Mouse (Mus musculus): Measurements from ENCODE around the gene Pde8a.

Pde8a gene

GRCm38 (mm10) chr7:81211760-81212159 lies 1.6 kb upstream of the Pde8a start:
- no peak for DNase-seq

GRCm38 (mm10) chr7:81212261-81212681 lies 1.1 kb upstream of the Pde8a start:
- DNase-seq, result no peak

GRCm38 (mm10) chr7:81212697-81213346 lies 574 bp upstream of the Pde8a start:
- DNase-seq, result peak; percentile 41

- no peak for DNase-seq
Observed at GRCm38 (mm10) chr7:81214153-81214907, 934 bp downstream of the Pde8a start.

GRCm38 (mm10) chr7:81215950-81216349 lies 2.6 kb downstream of the Pde8a start:
- no peak for DNase-seq

- DNase-seq, result no peak
Observed at GRCm38 (mm10) chr7:81219321-81219720, 5.9 kb downstream of the Pde8a start.

GRCm38 (mm10) chr7:81220381-81220780 lies 7.0 kb downstream of the Pde8a start:
- no peak for DNase-seq

- DNase-seq, result no peak
Observed at GRCm38 (mm10) chr7:81224260-81224659, 10.9 kb downstream of the Pde8a start.

GRCm38 (mm10) chr7:81230091-81230792 lies 16.8 kb downstream of the Pde8a start:
- no peak for DNase-seq

- DNase-seq, result no peak
Observed at GRCm38 (mm10) chr7:81232674-81233073, 19.3 kb downstream of the Pde8a start.

GRCm38 (mm10) chr7:81235117-81235516 lies 21.7 kb downstream of the Pde8a start:
- DNase-seq, result no peak

GRCm38 (mm10) chr7:81235600-81236223 lies 22.3 kb downstream of the Pde8a start:
- DNase-seq, result no peak

GRCm38 (mm10) chr7:81243361-81243760 lies 30.0 kb downstream of the Pde8a start:
- no peak for DNase-seq

GRCm38 (mm10) chr7:81249854-81250279 lies 36.5 kb downstream of the Pde8a start:
- DNase-seq, result no peak

- no peak for DNase-seq
Observed at GRCm38 (mm10) chr7:81250601-81251000, 37.2 kb downstream of the Pde8a start.

GRCm38 (mm10) chr7:81251521-81251920 lies 38.1 kb downstream of the Pde8a start:
- no peak for DNase-seq

- no peak for DNase-seq
Observed at GRCm38 (mm10) chr7:81253317-81253716, 39.9 kb downstream of the Pde8a start.

- DNase-seq, result no peak
Observed at GRCm38 (mm10) chr7:81254579-81254978, 41.2 kb downstream of the Pde8a start.

- no peak for DNase-seq
Observed at GRCm38 (mm10) chr7:81255456-81255855, 42.1 kb downstream of the Pde8a start.

- DNase-seq, result no peak
Observed at GRCm38 (mm10) chr7:81256773-81257172, 43.4 kb downstream of the Pde8a start.

- no peak for DNase-seq
Observed at GRCm38 (mm10) chr7:81261548-81261947, 48.2 kb downstream of the Pde8a start.

- no peak for DNase-seq
Observed at GRCm38 (mm10) chr7:81272908-81273307, 59.5 kb downstream of the Pde8a start.

GRCm38 (mm10) chr7:81278966-81279365 lies 65.6 kb downstream of the Pde8a start:
- no peak for DNase-seq
